Mouse (Mus musculus) spleen, postnatal 14 days (tissue): ENCODE measurements around the gene Acp5.

ENCODE experiments used
- DNase-seq, 2 experiments: peaks; one replicate each; pipeline ENCODE4 v3.0.0; 2021 to 2022; ENCODE audit warnings: low spot score in 2 of 2

Acp5 gene

DNA sequence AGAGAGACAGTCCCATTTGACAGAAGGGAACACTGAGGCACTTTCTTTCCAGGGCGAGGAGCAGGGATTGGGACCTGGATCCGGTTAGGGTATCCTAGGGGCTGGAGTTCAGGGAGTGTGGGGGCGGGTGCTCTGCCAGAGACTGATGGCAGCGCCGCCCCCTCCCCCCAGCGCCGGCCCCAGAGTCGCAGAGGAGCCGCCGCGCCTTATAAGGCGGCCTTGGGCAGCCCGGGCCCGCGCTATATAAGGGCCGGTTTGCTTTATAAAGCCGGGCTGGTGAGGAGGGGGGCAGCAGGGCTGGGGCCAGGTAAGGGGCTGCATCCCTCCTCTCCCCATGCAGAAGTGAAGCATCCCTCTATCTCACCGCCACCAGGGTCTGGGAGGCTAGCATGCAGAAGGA lies 35.6 kb downstream of the Acp5 start:
- DNase-seq: no peak

DNA sequence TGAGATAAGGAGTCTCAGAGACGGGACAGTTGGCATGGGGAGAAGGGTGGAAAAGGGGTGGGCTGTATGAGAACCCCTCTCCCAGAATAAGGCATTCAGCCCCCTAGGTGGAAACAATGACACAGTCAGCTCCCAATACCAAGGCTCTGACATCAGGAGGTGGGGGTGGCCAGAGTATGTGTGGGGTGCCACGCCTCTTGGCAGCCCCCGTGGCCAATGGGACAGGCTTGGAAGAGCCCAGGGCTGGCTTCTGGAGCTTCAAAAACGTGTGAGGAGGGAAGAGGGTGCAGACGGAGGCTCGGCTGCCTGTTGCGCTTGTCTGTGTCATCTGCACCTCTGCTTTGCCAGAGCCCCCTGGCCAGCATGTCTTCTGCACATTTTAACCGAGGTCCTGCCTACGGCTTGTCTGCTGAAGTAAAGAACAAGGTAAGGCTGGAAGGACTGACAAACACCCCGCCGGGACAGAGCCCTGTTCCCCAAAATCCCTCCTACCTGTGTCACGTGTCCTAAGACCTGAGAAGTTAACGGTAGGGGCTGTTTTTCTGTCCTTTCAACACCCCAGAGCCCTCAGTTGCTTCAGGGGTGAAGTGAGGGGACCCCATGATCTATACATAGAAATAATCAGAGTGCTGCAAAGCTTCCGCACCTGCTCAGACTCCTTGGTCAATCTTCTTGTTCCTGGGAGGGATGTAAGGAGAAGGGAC lies 36.4 kb downstream of the Acp5 start, which contains the start of gene Cnn1:
TSS of gene Cnn1 (plus strand) at position 224 of the 704 bp plus-strand sequence.
- DNase-seq: no peak

DNA sequence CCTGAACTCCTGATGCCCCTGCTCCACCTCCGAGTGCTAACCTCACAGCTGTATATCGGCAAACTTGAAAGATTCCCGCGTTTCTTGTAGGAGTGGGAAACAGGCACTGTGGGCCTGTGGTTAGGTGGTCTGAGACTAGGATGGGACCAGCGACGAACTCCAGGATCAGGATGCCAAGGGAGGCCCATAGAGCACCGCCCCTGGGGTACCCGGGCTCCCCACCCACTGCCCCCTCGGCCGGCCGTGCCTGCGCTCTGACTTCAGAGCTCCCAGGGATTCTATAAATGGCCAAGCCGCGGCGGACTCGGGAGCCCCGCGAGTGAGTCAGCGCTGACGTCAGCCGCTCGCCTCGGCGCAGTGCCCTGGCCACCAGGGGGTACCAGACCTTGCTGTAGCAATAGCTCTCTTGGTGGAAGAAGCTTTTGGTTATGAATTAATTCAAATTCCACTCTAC lies 39.6 kb downstream of the Acp5 start:
- DNase-seq: peak; percentile 72 to 84

DNA sequence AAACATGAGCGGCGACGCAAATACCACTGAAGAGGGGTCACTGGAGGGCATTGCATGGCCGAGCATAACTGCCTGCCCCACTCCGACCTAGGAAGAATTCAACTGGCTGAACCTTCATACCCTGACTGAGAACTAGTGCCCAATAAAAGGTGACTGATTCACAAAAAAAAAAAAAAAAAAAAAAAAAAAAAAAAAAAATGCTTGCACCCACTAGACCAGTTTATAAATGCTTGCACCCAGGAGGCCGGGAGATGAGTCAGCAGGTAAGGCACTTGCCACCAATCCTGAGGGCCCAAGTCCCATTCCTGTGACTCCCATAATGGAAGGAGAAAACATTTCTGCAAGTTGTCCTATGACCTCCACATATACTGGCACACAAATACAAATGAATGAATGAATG lies 42.8 kb downstream of the Acp5 start:
- no peak for DNase-seq

DNA sequence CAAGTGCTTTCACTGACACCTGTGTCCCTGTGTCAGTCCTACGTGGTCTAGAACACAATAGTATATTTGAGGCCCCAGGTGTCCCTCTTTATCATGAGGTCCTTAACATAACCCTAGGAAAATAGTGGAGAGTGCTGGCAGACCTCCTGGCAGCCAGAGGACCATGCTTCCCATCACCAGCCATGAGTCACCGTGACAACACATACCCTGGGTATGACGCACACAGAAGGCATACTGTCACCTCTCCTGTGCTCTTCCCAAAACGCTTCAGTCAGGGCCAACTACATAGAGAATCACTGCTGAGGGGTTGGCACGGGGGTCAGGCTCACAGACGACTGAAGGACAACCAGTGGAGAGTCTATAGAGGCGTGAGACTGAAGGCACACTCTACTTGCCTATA lies 45.5 kb downstream of the Acp5 start:
- no peak for DNase-seq

DNA sequence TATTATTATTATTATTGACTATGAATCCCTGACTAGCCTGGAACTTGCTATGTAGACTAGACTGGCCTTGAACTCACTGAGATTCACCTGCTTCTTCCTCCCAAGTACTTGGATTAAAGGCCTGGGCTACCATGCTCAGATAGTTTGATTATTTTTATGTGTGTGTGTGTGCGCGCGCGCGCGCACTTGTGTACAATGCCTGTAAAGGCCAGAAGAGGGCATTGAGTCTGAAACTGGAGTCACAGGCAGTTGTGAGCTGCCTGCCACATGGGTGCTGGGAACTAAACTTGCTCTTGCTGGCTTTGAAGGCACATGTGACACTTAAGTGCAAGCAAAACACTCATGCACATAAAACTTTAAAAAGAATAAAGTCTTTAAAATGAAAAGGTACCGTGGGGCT lies 46.2 kb downstream of the Acp5 start:
- no peak for DNase-seq

DNA sequence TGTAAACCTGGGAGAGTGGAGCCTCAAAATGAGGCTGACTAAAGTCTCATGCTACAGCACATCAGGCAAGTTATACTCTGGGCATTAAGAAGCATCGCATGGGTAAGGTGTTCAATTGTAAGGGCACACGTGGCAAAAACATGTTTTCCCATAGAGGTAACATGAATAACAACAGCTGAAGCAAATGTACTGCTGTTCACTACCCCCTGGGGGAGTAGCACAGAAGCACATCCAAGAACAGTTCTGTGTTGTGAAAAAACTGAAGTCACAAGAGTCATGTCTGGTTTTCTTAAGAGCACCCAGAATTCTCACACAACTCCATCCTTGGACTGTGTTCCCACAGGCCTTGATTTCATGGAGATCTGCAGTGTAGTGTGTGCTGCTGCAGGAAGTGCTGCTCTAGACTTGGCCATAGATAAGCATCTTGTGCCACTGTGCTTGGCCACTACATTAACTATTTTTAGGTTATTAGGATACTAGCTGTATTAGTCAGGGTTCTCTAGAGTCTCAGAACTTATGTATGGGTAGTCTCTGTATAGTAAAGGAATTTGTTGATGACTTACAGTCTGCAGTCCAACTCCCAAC lies 48.4 kb downstream of the Acp5 start:
- no peak for DNase-seq

DNA sequence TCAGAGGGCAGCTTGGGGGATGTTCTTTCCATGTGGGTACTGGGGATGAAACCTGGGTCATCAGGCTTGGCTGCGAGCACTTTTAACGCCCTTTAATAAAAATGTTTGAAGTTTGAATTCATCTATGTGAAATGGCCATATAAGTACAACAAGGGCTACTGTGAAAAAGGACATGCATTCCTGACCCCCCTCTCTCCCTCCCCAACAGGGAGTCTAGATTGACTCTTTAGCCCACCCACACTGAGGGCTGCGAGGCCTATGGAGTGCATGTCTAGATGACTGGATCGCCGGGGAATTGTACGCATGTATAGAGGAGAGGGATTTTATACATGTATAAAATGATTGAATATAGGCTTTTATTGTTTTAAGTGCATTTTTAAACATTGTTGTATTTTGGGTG lies 49.5 kb downstream of the Acp5 start:
- no peak for DNase-seq

DNA sequence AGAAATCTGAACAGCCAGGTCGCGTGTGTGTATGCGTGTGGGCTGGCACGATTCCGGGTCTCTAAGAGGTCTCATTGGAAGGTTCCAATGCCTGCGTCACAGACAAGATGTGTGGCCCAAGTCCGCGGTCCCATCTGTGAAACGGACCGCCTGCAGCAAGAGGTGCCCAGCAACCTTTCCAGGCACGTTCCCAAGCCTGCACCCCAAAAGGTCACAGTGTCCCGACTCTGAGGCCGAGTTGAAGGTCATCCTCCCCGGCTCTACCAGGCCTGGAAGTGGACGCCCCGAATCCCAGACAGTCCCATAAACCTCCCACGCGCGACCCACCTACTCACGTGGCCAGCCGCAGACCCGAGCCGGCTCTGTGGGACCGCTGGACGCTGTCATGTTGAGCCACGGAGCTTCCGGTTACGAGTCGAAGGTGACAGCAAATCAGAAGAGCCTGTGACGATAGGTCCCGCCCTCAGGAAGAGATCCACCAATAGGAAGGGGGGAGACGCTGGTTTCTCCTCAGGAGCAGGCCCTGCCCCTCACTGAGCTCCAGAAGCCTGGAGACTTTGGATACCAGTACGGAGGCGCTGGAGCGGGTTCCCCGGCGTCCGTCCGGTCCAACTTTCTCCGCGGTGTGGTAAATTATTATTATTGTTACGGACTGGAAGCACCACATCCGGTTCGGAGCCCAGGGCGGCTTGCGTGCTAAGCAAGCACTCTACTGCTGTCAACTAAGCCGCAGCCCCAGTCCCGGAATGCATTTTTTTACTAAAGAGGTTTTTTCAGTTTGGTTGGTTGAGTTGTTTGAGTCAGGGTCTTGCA lies 50.3 kb downstream of the Acp5 start, which contains the start of gene Ecsit:
TSS of gene Ecsit (minus strand) at position 417 of the 813 bp plus-strand sequence.
- DNase-seq: peak; percentile 82 to 84

DNA sequence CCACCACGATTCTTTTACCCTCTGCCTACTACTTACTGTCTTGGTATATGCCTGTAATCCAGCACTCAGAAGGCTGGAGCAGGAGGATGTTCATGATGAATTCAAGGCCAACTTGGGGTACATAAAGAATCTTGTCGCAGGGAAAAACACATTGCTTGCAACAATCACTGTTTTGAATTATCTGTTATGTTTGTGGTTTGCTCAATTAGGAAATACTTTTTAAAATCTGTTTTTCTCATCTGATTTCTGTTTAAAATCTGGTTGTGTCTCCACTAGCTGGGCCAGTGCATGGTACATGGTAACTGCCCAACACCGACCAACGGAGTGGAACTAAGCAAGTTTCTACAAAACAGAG lies 50.9 kb downstream of the Acp5 start:
- DNase-seq: no peak
